In genomic region chr10:43375286-43375685, GRCm38 (mm10) we compare ENCODE assay signal across 20 mouse cellular contexts.
DNase-seq lines count a peak whose midpoint lies in the region; ATAC-seq and TF ChIP-seq lines count a peak whose summit lies in the region.
"Had no signal": no experiment of that assay in that cellular context is flagged by ENCODE, and none has a peak within 500 bp of the region (broad histone marks: within the 10 kb centered on the region; RNA-seq: fewer than 3 reads in every experiment).

No protein-coding gene starts in this region.

- peaks cover 6% of the 10 kb centered on the region for H3K4me1 ChIP-seq in intestine, embryonic 14.5 days (replicated peaks; ENCODE audit: control insufficient read depth, insufficient read depth, low read length)
- H3K4me1 ChIP-seq in intestine, postnatal 0 days (replicated peaks; ENCODE audit: control insufficient read depth, insufficient read depth, low read length): 0 out of 2 replicates have a peak, but pooled peaks cover 4% of the 10 kb centered on the region
- H3K4me1 ChIP-seq in kidney, embryonic 14.5 days (ENCODE audit: control insufficient read depth, insufficient read depth, low read length): peaks cover 3% of the 10 kb centered on the region; the same call in 1 of the 2 replicates
- H3K4me1 ChIP-seq: stomach, embryonic 15.5 days had no signal

- H3K4me3 ChIP-seq in intestine, embryonic 14.5 days (ENCODE audit: low read depth, low read length): no peak overlapping the region
- H3K4me3 ChIP-seq in intestine, postnatal 0 days (ENCODE audit: low read depth, low read length): no peak overlapping the region
- no peak overlapping the region for H3K4me3 ChIP-seq in kidney, embryonic 14.5 days (ENCODE audit: low read length)
- H3K4me3 ChIP-seq: liver, embryonic 12.5 days; midbrain, embryonic 12.5 days; stomach, embryonic 15.5 days had no signal

- DNase-seq in adrenal gland, adult 2 months: peak; percentile 51
- DNase-seq in adrenal gland, postnatal 4 days (ENCODE audit: low spot score in 2 of 2): no peak
- DNase-seq in intestine, embryonic 14.5 days (ENCODE audit: low spot score): peak; percentile 24
- peak; percentile 11 for DNase-seq in Muller cell, postnatal 12 days (ENCODE audit: inconsistent ontology term)
- peak; percentile 23 for DNase-seq in fibroblast of lung, adult 2 months (ENCODE audit: low read depth)
- DNase-seq: cerebellum, postnatal 25 days; kidney, adult 2 months; kidney, postnatal 25 days; layer of hippocampus, adult 9-11 months; lung, embryonic 14.5 days; retina, postnatal 1 day; spleen, adult 18-20 months had no signal

- no peaks in the 10 kb centered on the region for H3K36me3 ChIP-seq in intestine, embryonic 14.5 days (ENCODE audit: control insufficient read depth, insufficient read depth, low read length)
- no peaks in the 10 kb centered on the region for H3K36me3 ChIP-seq in intestine, postnatal 0 days (ENCODE audit: control insufficient read depth, insufficient read depth)
- H3K36me3 ChIP-seq in kidney, embryonic 14.5 days (ENCODE audit: control insufficient read depth, insufficient read depth, low read length): no peaks in the 10 kb centered on the region
- H3K36me3 ChIP-seq: liver, embryonic 12.5 days; midbrain, embryonic 12.5 days; stomach, embryonic 15.5 days had no signal

- ATAC-seq in intestine, embryonic 14.5 days (replicated peaks; ENCODE audit: low FRiP score, low TSS enrichment, low read depth): no peak
- no peak for ATAC-seq in intestine, postnatal 0 days
- no peak for ATAC-seq in erythroid progenitor cell, adult 5-6 weeks (replicated peaks; ENCODE audit: low FRiP score, poor library complexity, severe bottlenecking)
- ATAC-seq in kidney, embryonic 14.5 days (ENCODE audit: low FRiP score, low TSS enrichment): no peak
- ATAC-seq: forebrain, embryonic 16.5 days; hindbrain, postnatal 0 days; liver, embryonic 12.5 days had no signal

- no peak for TF ChIP-seq CTCF in intestine, postnatal 0 days (IDR thresholded peaks at IDR 0.05; ENCODE audit: low read depth)

- no peaks in the 10 kb centered on the region for H3K27me3 ChIP-seq in intestine, embryonic 14.5 days (replicated peaks; ENCODE audit: control insufficient read depth, insufficient read depth, low read length)
- H3K27me3 ChIP-seq in intestine, postnatal 0 days (replicated peaks; ENCODE audit: control insufficient read depth, insufficient read depth, low read length): no peaks in the 10 kb centered on the region
- H3K27me3 ChIP-seq in kidney, embryonic 14.5 days (ENCODE audit: control insufficient read depth, insufficient read depth, low read length): no peaks in the 10 kb centered on the region
- H3K27me3 ChIP-seq: liver, embryonic 12.5 days; midbrain, embryonic 12.5 days; stomach, embryonic 15.5 days had no signal

- no peak overlapping the region for H3K27ac ChIP-seq in intestine, embryonic 14.5 days (ENCODE audit: low read depth)
- no peak overlapping the region for H3K27ac ChIP-seq in intestine, postnatal 0 days (ENCODE audit: low read depth, low read length)
- no peak overlapping the region for H3K27ac ChIP-seq in kidney, embryonic 14.5 days (ENCODE audit: low read depth, low read length)
- H3K27ac ChIP-seq: hindbrain, postnatal 0 days; liver, embryonic 12.5 days; midbrain, embryonic 12.5 days; stomach, embryonic 15.5 days had no signal

- no peak overlapping the region for H3K4me2 ChIP-seq in intestine, embryonic 14.5 days (ENCODE audit: low read length)
- H3K4me2 ChIP-seq in intestine, postnatal 0 days (replicated peaks; ENCODE audit: low read depth): no peak overlapping the region
- H3K4me2 ChIP-seq in kidney, embryonic 14.5 days (replicated peaks; ENCODE audit: low read depth, low read length): no peak overlapping the region
- H3K4me2 ChIP-seq: liver, embryonic 12.5 days; lung, embryonic 14.5 days; midbrain, embryonic 12.5 days; stomach, embryonic 15.5 days had no signal

- no peak overlapping the region for H3K9ac ChIP-seq in intestine, embryonic 14.5 days (ENCODE audit: low read length)
- H3K9ac ChIP-seq in intestine, postnatal 0 days (ENCODE audit: low read depth, low read length): no peak overlapping the region
- H3K9ac ChIP-seq in kidney, embryonic 14.5 days (ENCODE audit: low read depth, low read length): no peak overlapping the region
- H3K9ac ChIP-seq: liver, embryonic 12.5 days; lung, embryonic 14.5 days; midbrain, embryonic 12.5 days; stomach, embryonic 15.5 days had no signal

- 84% methylated on average over 4 of the region's 4 CpGs for WGBS in intestine, embryonic 14.5 days
- 81% methylated on average over 4 of the region's 4 CpGs for WGBS in intestine, postnatal 0 days
- 87% methylated on average over 4 of the region's 4 CpGs for WGBS in kidney, embryonic 14.5 days

- H3K9me3 ChIP-seq in intestine, embryonic 14.5 days (ENCODE audit: control insufficient read depth, low read length): no peaks in the 10 kb centered on the region
- no peaks in the 10 kb centered on the region for H3K9me3 ChIP-seq in intestine, postnatal 0 days (ENCODE audit: control insufficient read depth)
- H3K9me3 ChIP-seq in kidney, embryonic 14.5 days (ENCODE audit: control insufficient read depth, low read length): no peaks in the 10 kb centered on the region
- H3K9me3 ChIP-seq: liver, embryonic 12.5 days; midbrain, embryonic 12.5 days; stomach, embryonic 15.5 days had no signal

Comparison
In these comparisons a context has a peak if more than half of its experiments do, and no peak if none do; other contexts are left out.
1. DNase-seq: peak in adrenal gland, adult 2 months (single experiment), intestine, embryonic 14.5 days (single experiment), Muller cell, postnatal 12 days (single experiment) and fibroblast of lung, adult 2 months (single experiment); none in adrenal gland, postnatal 4 days (0 of 2).